16 mouse cellular contexts compared by ENCODE assay signal in genomic region chr14:20664436-20664835, GRCm38 (mm10). TPM values are rescaled to one million over a fixed set of nuclear protein-coding genes. Genes with fewer than 3 reads are reported as not detected.
DNase-seq lines count a peak whose midpoint lies in the region; ATAC-seq and TF ChIP-seq lines count a peak whose summit lies in the region.
"Had no signal": no experiment of that assay in that cellular context is flagged by ENCODE, and none has a peak within 500 bp of the region (broad histone marks: within the 10 kb centered on the region; RNA-seq: fewer than 3 reads in every experiment).

No protein-coding gene starts in this region.

- no peak for ATAC-seq in forebrain, embryonic 12.5 days (ENCODE audit: low FRiP score)
- ATAC-seq in heart, embryonic 11.5 days (replicated peaks; ENCODE audit: insufficient number of reproducible peaks, low FRiP score, low TSS enrichment) = peak; percentile 29; the same call in 1 of the 2 replicates
- ATAC-seq in limb, embryonic 12.5 days (ENCODE audit: insufficient number of reproducible peaks, insufficient read depth, low FRiP score, low TSS enrichment, low read depth) = 0 out of 2 replicates have a peak, but pooled peaks have one; percentile 7
- no peak for ATAC-seq in inflammation-experienced regulatory T-cells, adult 6 months

- H3K27me3 ChIP-seq in forebrain, embryonic 10.5 days (ENCODE audit: poor library complexity, severe bottlenecking) = peaks cover 73% of the 10 kb centered on the region
- H3K27me3 ChIP-seq in forebrain, embryonic 12.5 days = peaks cover 54% of the 10 kb centered on the region
- H3K27me3 ChIP-seq in heart, embryonic 11.5 days (ENCODE audit: control insufficient read depth, insufficient read depth, low read length) = no peaks in the 10 kb centered on the region
- H3K27me3 ChIP-seq in limb, embryonic 12.5 days = peaks cover 35% of the 10 kb centered on the region
- H3K27me3 ChIP-seq: stomach, embryonic 15.5 days had no signal

- no peak overlapping the region for H3K4me2 ChIP-seq in forebrain, embryonic 12.5 days
- peak overlapping the region; percentile 92 for H3K4me2 ChIP-seq in heart, embryonic 11.5 days
- peak overlapping the region; percentile 21 for H3K4me2 ChIP-seq in limb, embryonic 12.5 days
- H3K4me2 ChIP-seq: hindbrain, embryonic 14.5 days; stomach, embryonic 15.5 days had no signal

- no peaks in the 10 kb centered on the region for H3K36me3 ChIP-seq in forebrain, embryonic 10.5 days (replicated peaks)
- H3K36me3 ChIP-seq in forebrain, embryonic 12.5 days (replicated peaks) = no peaks in the 10 kb centered on the region
- no peaks in the 10 kb centered on the region for H3K36me3 ChIP-seq in heart, embryonic 11.5 days (ENCODE audit: control insufficient read depth, insufficient read depth, low read length)
- no peaks in the 10 kb centered on the region for H3K36me3 ChIP-seq in limb, embryonic 12.5 days
- H3K36me3 ChIP-seq: stomach, embryonic 15.5 days had no signal

- TF ChIP-seq CTCF in brain, embryonic 14.5 days (IDR thresholded peaks at IDR 0.05; ENCODE audit: borderline replicate concordance, extremely low read depth, insufficient read depth, insufficient read length) = no peak

- peak overlapping the region; percentile 41; the same call in 1 of the 2 replicates for H3K27ac ChIP-seq in forebrain, embryonic 10.5 days
- H3K27ac ChIP-seq in forebrain, embryonic 12.5 days = no peak overlapping the region
- H3K27ac ChIP-seq in heart, embryonic 11.5 days (ENCODE audit: low read depth, low read length) = peak overlapping the region; percentile 97
- H3K27ac ChIP-seq in limb, embryonic 12.5 days = peak overlapping the region; percentile 75
- H3K27ac ChIP-seq: hindbrain, embryonic 14.5 days; layer of hippocampus, adult 2 months; stomach, embryonic 15.5 days had no signal

- H3K4me1 ChIP-seq in forebrain, embryonic 10.5 days = peaks cover 35% of the 10 kb centered on the region
- H3K4me1 ChIP-seq in forebrain, embryonic 12.5 days = peaks cover 13% of the 10 kb centered on the region
- H3K4me1 ChIP-seq in heart, embryonic 11.5 days (ENCODE audit: control insufficient read depth, insufficient read depth, low read length) = peaks cover 31% of the 10 kb centered on the region
- peaks cover 30% of the 10 kb centered on the region for H3K4me1 ChIP-seq in limb, embryonic 12.5 days (replicated peaks)

- no peak for DNase-seq in forebrain, embryonic 10.5 days (ENCODE audit: extremely low spot score, low spot score)
- DNase-seq in brain, embryonic 14.5 days (ENCODE audit: low read depth) = peak; percentile 45
- no peak for DNase-seq in layer of hippocampus, postnatal 36 days
- DNase-seq in frontal cortex, adult 2 months (ENCODE audit: extremely low spot score in 1 of 2, low spot score in 1 of 2) = no peak
- DNase-seq: adrenal gland, postnatal 14 days; left cerebral cortex, postnatal 4 days; right cerebral cortex, postnatal 4 days; thymus, postnatal 4 days had no signal

- no peak overlapping the region for H3K4me3 ChIP-seq in forebrain, embryonic 10.5 days
- no peak overlapping the region for H3K4me3 ChIP-seq in forebrain, embryonic 12.5 days (replicated peaks)
- peak overlapping the region; percentile 52 for H3K4me3 ChIP-seq in heart, embryonic 11.5 days (ENCODE audit: low read depth, low read length)
- peak overlapping the region; percentile 18; the same call in 1 of the 2 replicates for H3K4me3 ChIP-seq in limb, embryonic 12.5 days (replicated peaks)
- H3K4me3 ChIP-seq: layer of hippocampus, adult 2 months; stomach, embryonic 15.5 days had no signal

- 62% methylated on average over 3 of the region's 3 CpGs for WGBS in forebrain, embryonic 10.5 days
- 25% methylated on average over 3 of the region's 3 CpGs for WGBS in forebrain, embryonic 12.5 days
- 21% methylated on average over 3 of the region's 3 CpGs for WGBS in heart, embryonic 11.5 days (ENCODE audit: insufficient replicate concordance)
- WGBS in limb, embryonic 12.5 days = 54% methylated on average over 3 of the region's 3 CpGs

- no peaks in the 10 kb centered on the region for H3K9me3 ChIP-seq in forebrain, embryonic 10.5 days
- H3K9me3 ChIP-seq in forebrain, embryonic 12.5 days = no peaks in the 10 kb centered on the region
- H3K9me3 ChIP-seq in heart, embryonic 11.5 days (replicated peaks; ENCODE audit: control insufficient read depth, low read length) = no peaks in the 10 kb centered on the region
- H3K9me3 ChIP-seq in limb, embryonic 12.5 days = no peaks in the 10 kb centered on the region
- H3K9me3 ChIP-seq: stomach, embryonic 15.5 days had no signal

- no peak for TF ChIP-seq POLR2A in brain, embryonic 14.5 days (IDR thresholded peaks at IDR 0.05; ENCODE audit: borderline replicate concordance, extremely low read depth, insufficient read depth, insufficient read length, poor library complexity, severe bottlenecking)

- no peak overlapping the region for H3K9ac ChIP-seq in forebrain, embryonic 12.5 days
- H3K9ac ChIP-seq in heart, embryonic 11.5 days (ENCODE audit: low read depth, low read length) = peak overlapping the region; percentile 87
- peak overlapping the region; percentile 40; the same call in 1 of the 2 replicates for H3K9ac ChIP-seq in limb, embryonic 12.5 days (replicated peaks)
- H3K9ac ChIP-seq: hindbrain, embryonic 14.5 days; stomach, embryonic 15.5 days had no signal

RNA-seq across cellular contexts. Expression of gene Synpo2l, which starts 3.7 kb away (rescaled TPM):
- 0.22 and 0.25 TPM in 2 replicates for polyA plus RNA-seq in forebrain, embryonic 10.5 days (2016; fragmentation: Nextera tagmentation; extraction: Ambion mirVana)
- polyA plus RNA-seq in forebrain, embryonic 12.5 days (2016; fragmentation: Nextera tagmentation; extraction: Ambion mirVana) = 0.24 and 0.50 TPM in 2 replicates
- polyA plus RNA-seq in brain, embryonic 14.5 days (2012; rRNA removed) = 0.23 and 0.27 TPM in 2 replicates
- polyA plus RNA-seq in heart, embryonic 11.5 days (2014; fragmentation: Nextera tagmentation; extraction: Ambion mirVana) = 106 and 127 TPM in 2 replicates
- 11.7 and 14.2 TPM in 2 replicates for polyA plus RNA-seq in limb, embryonic 12.5 days (2016; fragmentation: Nextera tagmentation; extraction: Ambion mirVana)
- polyA plus RNA-seq in inflammation-experienced regulatory T-cells, adult 6 months (2017; shearing (Covaris generic)) = not detected
- total RNA-seq in layer of hippocampus, postnatal 36 days (2021) = under 1 TPM; 0.15 TPM
- 0.29 and 0.40 TPM in 2 replicates for polyA plus RNA-seq in frontal cortex, adult 2 months (2012; rRNA removed)

RNA-seq across cellular contexts. Expression of gene Myoz1, which starts 8.1 kb away (rescaled TPM):
- polyA plus RNA-seq in forebrain, embryonic 10.5 days (2016; fragmentation: Nextera tagmentation; extraction: Ambion mirVana) = 0.12 and 0.15 TPM in 2 replicates
- polyA plus RNA-seq in forebrain, embryonic 12.5 days (2016; fragmentation: Nextera tagmentation; extraction: Ambion mirVana) = not detected in 2 replicates
- polyA plus RNA-seq in brain, embryonic 14.5 days (2012; rRNA removed) = 0.10 and 0.16 TPM in 2 replicates
- polyA plus RNA-seq in heart, embryonic 11.5 days (2014; fragmentation: Nextera tagmentation; extraction: Ambion mirVana) = 23.6 and 28.0 TPM in 2 replicates
- polyA plus RNA-seq in limb, embryonic 12.5 days (2016; fragmentation: Nextera tagmentation; extraction: Ambion mirVana) = 1.3 and 1.5 TPM in 2 replicates
- not detected for polyA plus RNA-seq in inflammation-experienced regulatory T-cells, adult 6 months (2017; shearing (Covaris generic))
- total RNA-seq in layer of hippocampus, postnatal 36 days (2021) = not detected
- polyA plus RNA-seq in frontal cortex, adult 2 months (2012; rRNA removed) = 1.4 and 2.2 TPM in 2 replicates
- total RNA-seq: adrenal gland, postnatal 14 days; layer of hippocampus, adult 2 months; left cerebral cortex, postnatal 4 days; megakaryocyte-erythroid progenitor cell, adult 5-6 weeks had no signal
- polyA plus RNA-seq: hindbrain, embryonic 14.5 days had no signal

RNA-seq across cellular contexts. Expression of gene Sec24c, which starts 9.7 kb away (rescaled TPM):
- 101 and 105 TPM in 2 replicates for polyA plus RNA-seq in forebrain, embryonic 10.5 days (2016; fragmentation: Nextera tagmentation; extraction: Ambion mirVana)
- polyA plus RNA-seq in forebrain, embryonic 12.5 days (2016; fragmentation: Nextera tagmentation; extraction: Ambion mirVana) = 87.6 and 94.8 TPM in 2 replicates
- 159 and 187 TPM in 2 replicates for polyA plus RNA-seq in brain, embryonic 14.5 days (2012; rRNA removed)
- polyA plus RNA-seq in heart, embryonic 11.5 days (2014; fragmentation: Nextera tagmentation; extraction: Ambion mirVana) = 78.1 and 84.6 TPM in 2 replicates
- polyA plus RNA-seq in limb, embryonic 12.5 days (2016; fragmentation: Nextera tagmentation; extraction: Ambion mirVana) = 77.2 and 91.2 TPM in 2 replicates
- 100 to 1,000 TPM in 2 of 3 experiments, 10 to 100 TPM in 1; 99.7 to 119 (median 115) TPM for polyA plus RNA-seq in inflammation-experienced regulatory T-cells, adult 6 months (2017; shearing (Covaris generic))
- 100 to 1,000 TPM; 116 to 125 TPM for total RNA-seq in layer of hippocampus, postnatal 36 days (2021)
- polyA plus RNA-seq in frontal cortex, adult 2 months (2012; rRNA removed) = 81.0 and 91.9 TPM in 2 replicates

RNA-seq across cellular contexts. Expression of gene Usp54, which starts 23.6 kb away (rescaled TPM):
- 15.4 and 16.5 TPM in 2 replicates for polyA plus RNA-seq in forebrain, embryonic 10.5 days (2016; fragmentation: Nextera tagmentation; extraction: Ambion mirVana)
- 15.8 and 18.9 TPM in 2 replicates for polyA plus RNA-seq in forebrain, embryonic 12.5 days (2016; fragmentation: Nextera tagmentation; extraction: Ambion mirVana)
- 25.1 and 30.3 TPM in 2 replicates for polyA plus RNA-seq in brain, embryonic 14.5 days (2012; rRNA removed)
- polyA plus RNA-seq in heart, embryonic 11.5 days (2014; fragmentation: Nextera tagmentation; extraction: Ambion mirVana) = 5.4 and 7.2 TPM in 2 replicates
- polyA plus RNA-seq in limb, embryonic 12.5 days (2016; fragmentation: Nextera tagmentation; extraction: Ambion mirVana) = 11.4 and 13.7 TPM in 2 replicates
- polyA plus RNA-seq in inflammation-experienced regulatory T-cells, adult 6 months (2017; shearing (Covaris generic)) = 1 to 10 TPM; 1.6 to 2.6 (median 1.7) TPM
- 10 to 100 TPM; 49.1 to 57.8 TPM for total RNA-seq in layer of hippocampus, postnatal 36 days (2021)
- polyA plus RNA-seq in frontal cortex, adult 2 months (2012; rRNA removed) = 40.5 and 45.0 TPM in 2 replicates

RNA-seq across cellular contexts. Expression of gene Fut11, which starts 30.3 kb away (rescaled TPM):
- polyA plus RNA-seq in forebrain, embryonic 10.5 days (2016; fragmentation: Nextera tagmentation; extraction: Ambion mirVana) = 15.7 and 16.0 TPM in 2 replicates
- polyA plus RNA-seq in forebrain, embryonic 12.5 days (2016; fragmentation: Nextera tagmentation; extraction: Ambion mirVana) = 20.5 and 23.3 TPM in 2 replicates
- 21.1 and 24.7 TPM in 2 replicates for polyA plus RNA-seq in brain, embryonic 14.5 days (2012; rRNA removed)
- polyA plus RNA-seq in heart, embryonic 11.5 days (2014; fragmentation: Nextera tagmentation; extraction: Ambion mirVana) = 13.4 and 18.8 TPM in 2 replicates
- 24.9 and 27.2 TPM in 2 replicates for polyA plus RNA-seq in limb, embryonic 12.5 days (2016; fragmentation: Nextera tagmentation; extraction: Ambion mirVana)
- polyA plus RNA-seq in inflammation-experienced regulatory T-cells, adult 6 months (2017; shearing (Covaris generic)) = 1 to 10 TPM; 4.9 to 6.5 (median 6.3) TPM
- total RNA-seq in layer of hippocampus, postnatal 36 days (2021) = 10 to 100 TPM; 15.1 to 16.4 TPM
- polyA plus RNA-seq in frontal cortex, adult 2 months (2012; rRNA removed) = 15.2 and 15.3 TPM in 2 replicates

Comparison
In these comparisons a context has a peak if more than half of its experiments do, and no peak if none do; other contexts are left out.
1. H3K4me3 ChIP-seq: peak in heart, embryonic 11.5 days (single experiment) and limb, embryonic 12.5 days (single experiment); none in forebrain, embryonic 10.5 days (single experiment) and forebrain, embryonic 12.5 days (single experiment).
2. ATAC-seq: peak in heart, embryonic 11.5 days (single experiment) and limb, embryonic 12.5 days (single experiment); none in forebrain, embryonic 12.5 days (single experiment) and inflammation-experienced regulatory T-cells, adult 6 months (single experiment).